Mouse (Mus musculus): ENCODE data around the gene Acacb. TPM values are rescaled to one million over a fixed set of nuclear protein-coding genes. Genes with fewer than 3 reads are reported as not detected.

Acacb gene
- polyA plus RNA-seq, 1 experiment from 2014 or later, result 2.4 TPM

GRCm38 (mm10) chr5:114126499-114127244 is 19.7 kb upstream of the Acacb start:
- H3K9me3 ChIP-seq, result no peaks in the 10 kb centered on the region
- H3K4me2 ChIP-seq (replicated peaks), result peak overlapping the region; percentile 89
- peaks cover 13% of the 10 kb centered on the region for H3K4me1 ChIP-seq (replicated peaks)
- 88% methylated on average over 7 of the region's 7 CpGs for WGBS
- H3K27ac ChIP-seq, result no peak overlapping the region; the same call in 1 of the 2 replicates
- H3K9ac ChIP-seq (replicated peaks), result no peak overlapping the region
- H3K36me3 ChIP-seq, result peaks cover 41% of the 10 kb centered on the region
- ATAC-seq, result no peak
- 0 out of 2 replicates have a peak overlapping the region, but pooled peaks have one; percentile 62 for H3K4me3 ChIP-seq (replicated peaks)
- no peaks in the 10 kb centered on the region for H3K27me3 ChIP-seq

DNA sequence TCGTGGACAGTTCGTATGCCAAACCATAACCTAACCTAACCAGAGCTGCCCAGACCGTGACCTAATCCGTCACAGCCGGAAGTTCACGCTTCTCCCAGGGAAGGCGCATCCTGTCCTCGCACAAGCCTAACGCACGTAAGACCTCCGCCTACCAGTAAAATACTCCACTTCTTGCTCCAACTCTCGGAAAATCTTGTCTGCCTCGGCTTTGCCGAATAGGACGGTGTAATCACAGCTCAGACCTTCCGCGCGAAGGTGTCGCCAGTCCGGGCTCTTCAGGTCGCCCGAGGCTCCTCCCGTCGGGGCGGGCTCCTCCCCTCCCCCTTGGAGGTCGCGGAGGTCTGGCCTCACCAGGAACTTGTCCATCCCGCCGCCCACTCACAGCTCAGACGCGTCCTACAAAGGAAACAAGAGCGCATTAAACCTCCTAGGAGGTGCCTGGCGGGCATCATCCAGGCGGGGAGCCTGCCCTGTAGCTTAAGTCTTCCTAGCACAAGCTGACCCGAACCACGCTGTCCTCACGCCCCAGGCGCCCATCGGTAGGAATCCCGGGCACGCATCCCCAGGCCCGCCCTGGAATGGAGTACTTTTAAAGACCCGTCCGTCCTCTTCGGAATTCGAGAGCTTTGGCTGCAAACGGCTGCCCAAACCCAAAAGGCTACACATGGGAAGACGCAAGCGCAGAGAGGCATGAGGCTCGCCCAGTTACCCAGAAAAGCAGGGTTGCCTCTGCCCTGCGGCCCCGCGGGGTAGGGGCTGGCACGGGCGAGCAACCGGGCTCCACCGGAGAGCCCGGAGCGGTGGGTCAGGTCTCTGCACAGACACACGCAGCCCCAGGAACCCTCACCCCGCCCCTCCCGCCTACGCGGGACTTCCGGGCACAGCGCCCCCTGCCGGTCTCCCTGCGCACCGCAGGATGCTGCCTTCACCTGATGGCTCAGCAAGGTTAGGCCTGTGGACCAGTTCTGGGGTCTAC is 18.7 kb upstream of the Acacb start, which contains the start of gene Alkbh2:
Gene Alkbh2 (minus strand): TSS at position 845 of the 976 bp plus-strand sequence.
- WGBS, result under 1% methylated on average over 69 of the region's 69 CpGs
- H3K4me2 ChIP-seq (replicated peaks), result peak within 1 kb of the TSS; percentile 89
- peak within 1 kb of the TSS; percentile 62 for H3K4me3 ChIP-seq (replicated peaks)
- no peaks in the 10 kb centered on the region for H3K9me3 ChIP-seq
- ATAC-seq, result peak; percentile 21
- peak within 1 kb of the TSS; percentile 73 for H3K9ac ChIP-seq (replicated peaks)
- H3K27me3 ChIP-seq, result no peaks in the 10 kb centered on the region
- H3K4me1 ChIP-seq (replicated peaks), result peaks cover 23% of the 10 kb centered on the region
- H3K36me3 ChIP-seq, result peaks cover 31% of the 10 kb centered on the region
- peak within 1 kb of the TSS; percentile 82 for H3K27ac ChIP-seq

GRCm38 (mm10) chr5:114129550-114130210 is 16.7 kb upstream of the Acacb start:
- Histone ChIP-seq H3K9ac (replicated peaks) (no peak overlapping the region), H3K27ac (no peak overlapping the region), H3K4me2 (replicated peaks) (peak overlapping the region; percentile 98), H3K27me3 (no peaks in the 10 kb centered on the region), H3K36me3 (peaks cover 11% of the 10 kb centered on the region; the same call in 1 of the 2 replicates), H3K4me3 (replicated peaks) (peak overlapping the region; percentile 88), H3K4me1 (replicated peaks) (peaks cover 26% of the 10 kb centered on the region), H3K9me3 (no peaks in the 10 kb centered on the region)
- ATAC-seq, result no peak
- WGBS, result 80% methylated on average over 15 of the region's 15 CpGs

DNA sequence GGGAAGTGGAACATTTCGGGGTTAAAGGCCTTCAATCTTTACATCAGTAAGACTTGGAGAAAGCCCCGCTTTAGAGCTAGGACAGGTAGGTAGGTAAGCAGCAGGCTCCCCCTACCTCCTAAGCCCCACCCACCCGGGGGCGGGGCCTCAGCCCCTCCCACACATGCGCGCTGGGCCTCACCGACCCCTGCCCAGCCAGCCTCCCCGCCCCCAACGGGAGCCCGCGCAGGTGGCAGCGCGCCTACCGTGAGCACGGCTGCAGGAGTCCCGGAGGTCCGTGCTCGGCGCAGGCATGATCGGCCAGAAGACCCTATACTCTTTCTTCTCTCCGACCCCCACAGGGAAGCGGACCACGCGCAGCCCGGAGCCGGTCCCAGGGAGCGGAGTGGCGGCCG is 16.1 kb upstream of the Acacb start, which contains the start of gene Ung:
Gene Ung (plus strand): TSS at position 176 of the 395 bp plus-strand sequence.
- ATAC-seq, result peak; percentile 41
- Histone ChIP-seq H3K4me1 (replicated peaks) (peaks cover 26% of the 10 kb centered on the region), H3K4me2 (replicated peaks) (peak within 1 kb of the TSS; percentile 98), H3K27ac (0 out of 2 replicates have a peak within 1 kb of the TSS, but pooled peaks have one; percentile 19), H3K4me3 (replicated peaks) (peak within 1 kb of the TSS; percentile 88), H3K9ac (replicated peaks) (peak within 1 kb of the TSS; percentile 70), H3K9me3 (no peaks in the 10 kb centered on the region), H3K27me3 (no peaks in the 10 kb centered on the region), H3K36me3 (peaks cover 6% of the 10 kb centered on the region; the same call in 1 of the 2 replicates)
- WGBS, result 1% methylated on average over 29 of the region's 29 CpGs

DNA sequence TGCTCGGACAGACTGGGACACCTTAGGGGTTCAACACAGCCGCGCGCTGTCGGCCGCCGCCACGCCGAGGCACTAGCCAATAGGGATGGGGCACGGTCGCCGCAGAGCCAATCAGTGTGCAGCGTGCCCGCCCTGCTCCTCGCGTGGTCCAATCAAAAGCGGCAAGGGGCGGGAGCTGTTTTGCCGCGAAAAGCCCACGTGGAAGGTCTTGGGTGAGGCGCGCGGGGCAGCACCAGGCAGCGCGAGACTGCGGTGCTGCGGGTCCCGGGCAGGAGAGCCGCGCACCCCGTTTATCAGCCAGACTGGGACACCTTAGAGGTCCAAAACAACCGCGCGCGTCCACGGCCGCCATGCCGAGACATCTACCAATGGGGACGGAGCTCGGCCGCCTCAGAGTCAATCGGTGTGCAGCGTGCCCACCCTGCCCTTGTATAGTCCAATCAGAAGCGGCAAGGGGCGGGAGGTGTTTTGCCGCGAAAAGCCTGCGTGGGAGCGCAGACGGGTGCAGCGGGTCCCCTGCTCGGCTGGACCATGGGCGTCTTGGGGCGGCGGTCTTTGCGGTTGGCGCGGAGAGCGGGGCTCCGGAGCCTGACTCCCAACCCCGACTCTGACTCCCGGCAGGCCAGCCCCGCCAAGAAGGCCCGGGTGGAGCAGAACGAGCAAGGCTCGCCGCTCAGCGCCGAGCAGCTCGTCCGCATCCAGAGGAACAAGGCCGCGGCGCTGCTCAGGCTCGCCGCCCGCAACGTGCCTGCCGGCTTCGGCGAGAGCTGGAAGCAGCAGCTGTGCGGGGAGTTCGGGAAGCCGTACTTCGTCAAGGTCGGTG is 15.4 kb upstream of the Acacb start:
- Histone ChIP-seq H3K9me3 (no peaks in the 10 kb centered on the region), H3K27ac (0 out of 2 replicates have a peak overlapping the region, but pooled peaks have one; percentile 19), H3K4me1 (replicated peaks) (peaks cover 26% of the 10 kb centered on the region), H3K4me2 (replicated peaks) (peak overlapping the region; percentile 98), H3K36me3 (no peaks in the 10 kb centered on the region), H3K9ac (replicated peaks) (peak overlapping the region; percentile 70), H3K4me3 (replicated peaks) (peak overlapping the region; percentile 88), H3K27me3 (no peaks in the 10 kb centered on the region)
- ATAC-seq, result peak; percentile 98
- WGBS, result under 1% methylated on average over 87 of the region's 87 CpGs

- 0 out of 2 replicates have a peak overlapping the region, but pooled peaks have one; percentile 2 for H3K27ac ChIP-seq
- H3K4me1 ChIP-seq (replicated peaks), result peaks cover 26% of the 10 kb centered on the region
- no peaks in the 10 kb centered on the region for H3K27me3 ChIP-seq
- H3K4me2 ChIP-seq (replicated peaks), result peak overlapping the region; percentile 98
- no peak for ATAC-seq
- H3K9me3 ChIP-seq, result no peaks in the 10 kb centered on the region
- H3K36me3 ChIP-seq, result no peaks in the 10 kb centered on the region
- peak overlapping the region; percentile 88 for H3K4me3 ChIP-seq (replicated peaks)
- WGBS, result under 1% methylated on average over 15 of the region's 15 CpGs
- H3K9ac ChIP-seq (replicated peaks), result peak overlapping the region; percentile 70
Observed at GRCm38 (mm10) chr5:114131521-114131840, 14.9 kb upstream of the Acacb start.

DNA sequence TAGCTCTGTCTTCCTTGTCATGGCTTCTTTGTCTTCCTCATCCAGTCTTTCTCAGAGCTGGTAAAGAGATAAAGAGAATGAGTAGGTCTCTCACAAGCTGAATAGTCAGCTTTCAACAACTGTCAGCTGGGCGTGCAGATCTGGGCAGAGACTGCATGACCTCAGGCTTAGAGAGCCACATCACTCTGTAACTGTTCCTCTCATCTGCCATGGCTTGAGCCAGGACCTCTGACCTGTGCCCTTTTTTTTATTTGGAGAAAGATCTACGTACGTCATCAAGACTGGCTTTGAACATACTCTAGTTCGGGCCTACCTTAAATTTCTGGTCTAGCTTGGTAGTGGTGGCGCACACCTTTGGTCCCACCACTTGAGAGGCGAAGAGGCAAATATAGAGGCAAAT is 13.5 kb upstream of the Acacb start:
- no peak for ATAC-seq
- Histone ChIP-seq H3K9me3 (no peaks in the 10 kb centered on the region), H3K9ac (replicated peaks) (no peak overlapping the region), H3K36me3 (no peaks in the 10 kb centered on the region), H3K27me3 (no peaks in the 10 kb centered on the region), H3K4me2 (replicated peaks) (0 out of 2 replicates have a peak overlapping the region, but pooled peaks have one; percentile 98), H3K4me1 (replicated peaks) (peaks cover 27% of the 10 kb centered on the region), H3K27ac (no peak overlapping the region), H3K4me3 (replicated peaks) (no peak overlapping the region)
- 83% methylated on average over 6 of the region's 6 CpGs for WGBS

GRCm38 (mm10) chr5:114134091-114134534 is 12.2 kb upstream of the Acacb start:
- H3K4me3 ChIP-seq (replicated peaks), result no peak overlapping the region
- WGBS, result 70% methylated on average over 6 of the region's 6 CpGs
- H3K9ac ChIP-seq (replicated peaks), result no peak overlapping the region; the same call in 1 of the 2 replicates
- peaks cover 40% of the 10 kb centered on the region for H3K4me1 ChIP-seq (replicated peaks)
- H3K36me3 ChIP-seq, result no peaks in the 10 kb centered on the region
- no peak overlapping the region for H3K27ac ChIP-seq
- no peak overlapping the region for H3K4me2 ChIP-seq (replicated peaks)
- no peaks in the 10 kb centered on the region for H3K27me3 ChIP-seq
- no peaks in the 10 kb centered on the region for H3K9me3 ChIP-seq
- ATAC-seq, result no peak

- 90% methylated on average over 10 of the region's 10 CpGs for WGBS
- peaks cover 45% of the 10 kb centered on the region for H3K4me1 ChIP-seq (replicated peaks)
- H3K9me3 ChIP-seq, result no peaks in the 10 kb centered on the region
- no peaks in the 10 kb centered on the region for H3K36me3 ChIP-seq
- H3K4me2 ChIP-seq (replicated peaks), result no peak overlapping the region
- H3K9ac ChIP-seq (replicated peaks), result no peak overlapping the region
- H3K27ac ChIP-seq, result no peak overlapping the region
- ATAC-seq, result no peak
- no peaks in the 10 kb centered on the region for H3K27me3 ChIP-seq
- no peak overlapping the region for H3K4me3 ChIP-seq (replicated peaks)
Observed at GRCm38 (mm10) chr5:114135516-114135915, 10.8 kb upstream of the Acacb start.

DNA sequence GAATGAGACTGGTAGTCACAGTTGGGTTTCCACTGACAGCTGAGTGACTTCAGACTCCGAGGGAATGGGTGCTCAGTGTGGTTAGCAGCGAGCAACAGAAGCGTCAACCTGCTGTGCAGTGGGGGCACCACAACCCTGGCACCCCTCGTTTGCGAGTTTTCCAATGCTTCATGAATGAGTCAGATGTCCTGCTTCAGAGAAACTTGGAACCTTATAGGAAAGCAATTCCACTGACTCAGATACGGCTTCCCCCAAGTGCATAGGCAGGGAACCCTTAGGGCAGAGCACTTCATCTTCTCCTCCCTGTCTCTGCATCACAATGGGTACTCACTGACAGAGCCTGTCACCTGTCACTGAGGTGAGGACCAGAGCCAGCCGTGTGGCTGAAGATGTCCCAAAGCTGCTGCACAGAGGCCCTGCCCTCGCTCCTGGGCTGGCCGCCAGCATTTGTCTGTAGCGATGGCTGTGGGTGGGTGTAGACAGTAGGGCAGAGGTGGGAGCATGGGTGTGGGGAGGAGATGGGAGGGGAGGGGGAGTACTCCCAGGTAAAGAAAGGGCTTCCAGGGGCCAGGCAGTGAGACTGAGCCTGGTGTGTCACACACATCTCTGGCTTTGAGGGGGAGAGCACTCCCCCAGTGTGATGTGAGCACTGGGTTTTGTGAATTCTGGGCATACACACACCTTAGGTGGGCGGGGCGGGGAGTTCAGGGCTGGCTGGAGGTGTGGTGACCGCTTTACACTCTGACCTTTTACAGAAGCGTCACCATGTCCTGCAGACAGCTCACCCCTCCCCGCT is 8.7 kb upstream of the Acacb start:
- no peaks in the 10 kb centered on the region for H3K27me3 ChIP-seq
- no peak for ATAC-seq
- no peak overlapping the region for H3K4me2 ChIP-seq (replicated peaks)
- H3K27ac ChIP-seq, result no peak overlapping the region
- H3K4me3 ChIP-seq (replicated peaks), result no peak overlapping the region
- peaks cover 31% of the 10 kb centered on the region for H3K4me1 ChIP-seq (replicated peaks)
- 86% methylated on average over 15 of the region's 15 CpGs for WGBS
- no peaks in the 10 kb centered on the region for H3K36me3 ChIP-seq
- no peaks in the 10 kb centered on the region for H3K9me3 ChIP-seq
- 0 out of 2 replicates have a peak overlapping the region, but pooled peaks have one; percentile 21 for H3K9ac ChIP-seq (replicated peaks)

All from midbrain, embryonic 13.5 days (tissue).